Mouse (Mus musculus) heart, embryonic 10.5 days (tissue): Measurements from ENCODE around the gene Apba3. TPM values are rescaled to one million over a fixed set of nuclear protein-coding genes. Genes with fewer than 3 reads are reported as not detected.

Experiments used
- DNase-seq: peaks from one replicate; pipeline ENCODE4 v3.0.0-alpha.2; 2017; ENCODE audit warnings: low spot score
- H3K27ac ChIP-seq: fragments of 300-500 bp; sonication (generic); 2 replicates; pipeline ENCODE4 v1.5.1; 2016; ENCODE audit warnings: mild to moderate bottlenecking
- H3K27me3 ChIP-seq: fragments of 300-500 bp; sonication (generic); 2 replicates; pipeline ENCODE4 v1.6.1; 2016; ENCODE audit warnings: mild to moderate bottlenecking; ENCODE audit not compliant: poor library complexity, insufficient read depth, severe bottlenecking
- H3K36me3 ChIP-seq: fragments of 300-500 bp; sonication (generic); 2 replicates; pipeline ENCODE4 v1.6.1; 2016; ENCODE audit warnings: mild to moderate bottlenecking, moderate library complexity
- H3K4me1 ChIP-seq: fragments of 300-500 bp; sonication (generic); 2 replicates; pipeline ENCODE4 v1.6.1; 2016; ENCODE audit warnings: mild to moderate bottlenecking
- H3K4me3 ChIP-seq: fragments of 300-500 bp; sonication (generic); 2 replicates; pipeline ENCODE4 v1.5.1; 2016; ENCODE audit warnings: mild to moderate bottlenecking, moderate library complexity
- H3K9me3 ChIP-seq: fragments of 300-500 bp; sonication (generic); 2 replicates; pipeline ENCODE4 v1.6.1; 2016; ENCODE audit warnings: mild to moderate bottlenecking, moderate library complexity
- WGBS: fragments of 180-500 bp; shearing (Covaris S2); methylation state at CpG from one replicate; pipeline ENCODE4 v1.1.7; 2016; 5-methylcytosine and 5-hydroxymethylcytosine counted together
- polyA plus RNA-seq: library from polyadenylated mRNA; unstranded; fragments of >200 nt; fragmentation: Nextera tagmentation; extraction: Ambion mirVana; gene quantifications from 2 replicates; pipeline ENCODE4 v1.2.1, GENCODE M21; 2016

The Apba3 gene
- polyA plus RNA-seq, 1 experiment from 2014 or later, result 57.0 TPM

- no peaks in the 10 kb centered on the region for H3K27me3 ChIP-seq
- DNase-seq, result no peak
- peaks cover 15% of the 10 kb centered on the region for H3K36me3 ChIP-seq
- H3K27ac ChIP-seq, result peak overlapping the region; percentile 76
- peaks cover 90% of the 10 kb centered on the region for H3K4me1 ChIP-seq
- 27% methylated on average over 10 of the region's 10 CpGs for WGBS
- H3K9me3 ChIP-seq, result no peaks in the 10 kb centered on the region
- H3K4me3 ChIP-seq, result 0 out of 2 replicates have a peak overlapping the region, but pooled peaks have one; percentile 1
Measured at GRCm38 (mm10) chr10:81297845-81298244, 31.1 kb downstream of the Apba3 start.

GRCm38 (mm10) chr10:81298369-81299100, 31.8 kb downstream of the Apba3 start:
- Histone ChIP-seq H3K4me1 (peaks cover 91% of the 10 kb centered on the region), H3K4me3 (no peak overlapping the region), H3K27ac (peak overlapping the region; percentile 76), H3K36me3 (peaks cover 15% of the 10 kb centered on the region), H3K27me3 (no peaks in the 10 kb centered on the region), H3K9me3 (no peaks in the 10 kb centered on the region)
- 92% methylated on average over 17 of the region's 17 CpGs for WGBS
- DNase-seq, result no peak

GRCm38 (mm10) chr10:81299585-81300351, 33.0 kb downstream of the Apba3 start:
- Histone ChIP-seq H3K9me3 (no peaks in the 10 kb centered on the region), H3K4me1 (peaks cover 90% of the 10 kb centered on the region), H3K4me3 (no peak overlapping the region; the same call in 1 of the 2 replicates), H3K27ac (peak overlapping the region; percentile 71; the same call in 1 of the 2 replicates), H3K36me3 (peaks cover 15% of the 10 kb centered on the region), H3K27me3 (no peaks in the 10 kb centered on the region)
- whole genome bisulfite sequencing, result 86% methylated on average over 14 of the region's 14 CpGs
- no peak for DNase-seq

- H3K4me1 ChIP-seq, result peaks cover 89% of the 10 kb centered on the region
- H3K27ac ChIP-seq, result peak overlapping the region; percentile 71
- 81% methylated on average over 9 of the region's 9 CpGs for WGBS
- no peaks in the 10 kb centered on the region for H3K9me3 ChIP-seq
- no peak overlapping the region for H3K4me3 ChIP-seq
- DNase-seq, result no peak
- H3K36me3 ChIP-seq, result peaks cover 15% of the 10 kb centered on the region
- H3K27me3 ChIP-seq, result no peaks in the 10 kb centered on the region
Measured at GRCm38 (mm10) chr10:81300352-81300907, 33.7 kb downstream of the Apba3 start.

- 0 out of 2 replicates have a peak overlapping the region, but pooled peaks have one; percentile 71 for H3K27ac ChIP-seq
- peaks cover 23% of the 10 kb centered on the region for H3K36me3 ChIP-seq
- H3K4me3 ChIP-seq, result no peak overlapping the region
- H3K4me1 ChIP-seq, result peaks cover 83% of the 10 kb centered on the region
- H3K27me3 ChIP-seq, result no peaks in the 10 kb centered on the region
- 79% methylated on average over 9 of the region's 9 CpGs for WGBS
- no peaks in the 10 kb centered on the region for H3K9me3 ChIP-seq
- no peak for DNase-seq
Measured at GRCm38 (mm10) chr10:81301321-81301720, 34.6 kb downstream of the Apba3 start.

- Histone ChIP-seq H3K36me3 (peaks cover 27% of the 10 kb centered on the region), H3K27ac (peak overlapping the region; percentile 79), H3K4me1 (peaks cover 79% of the 10 kb centered on the region), H3K4me3 (peak overlapping the region; percentile 30), H3K9me3 (no peaks in the 10 kb centered on the region), H3K27me3 (no peaks in the 10 kb centered on the region)
- 68% methylated on average over 4 of the region's 4 CpGs for WGBS
- DNase-seq, result no peak
Measured at GRCm38 (mm10) chr10:81302288-81302687, 35.5 kb downstream of the Apba3 start.

GRCm38 (mm10) chr10:81302781-81303218, 36.0 kb downstream of the Apba3 start:
- WGBS, result 30% methylated on average over 14 of the region's 14 CpGs

GRCm38 (mm10) chr10:81303258-81303657, 36.5 kb downstream of the Apba3 start:
- H3K36me3 ChIP-seq, result peaks cover 36% of the 10 kb centered on the region
- 60% methylated on average over 10 of the region's 10 CpGs for WGBS
- H3K27me3 ChIP-seq, result no peaks in the 10 kb centered on the region
- peaks cover 69% of the 10 kb centered on the region for H3K4me1 ChIP-seq
- no peak for DNase-seq
- H3K27ac ChIP-seq, result peak overlapping the region; percentile 79
- peak overlapping the region; percentile 30 for H3K4me3 ChIP-seq
- H3K9me3 ChIP-seq, result no peaks in the 10 kb centered on the region

More at GRCm38 (mm10) chr10:81302781-81303218, 36.0 kb downstream of the Apba3 start:
- Histone ChIP-seq H3K36me3 (peaks cover 32% of the 10 kb centered on the region), H3K4me1 (peaks cover 74% of the 10 kb centered on the region), H3K27me3 (no peaks in the 10 kb centered on the region), H3K4me3 (peak overlapping the region; percentile 30), H3K27ac (peak overlapping the region; percentile 79), H3K9me3 (no peaks in the 10 kb centered on the region)
- peak; percentile 91 for DNase-seq

GRCm38 (mm10) chr10:81303761-81304160, 37.0 kb downstream of the Apba3 start:
- Histone ChIP-seq H3K36me3 (peaks cover 35% of the 10 kb centered on the region), H3K27ac (peak overlapping the region; percentile 79; the same call in 1 of the 2 replicates), H3K27me3 (no peaks in the 10 kb centered on the region), H3K4me1 (peaks cover 64% of the 10 kb centered on the region), H3K9me3 (no peaks in the 10 kb centered on the region), H3K4me3 (0 out of 2 replicates have a peak overlapping the region, but pooled peaks have one; percentile 30)
- WGBS, result 72% methylated on average over 7 of the region's 7 CpGs
- no peak for DNase-seq

- Histone ChIP-seq H3K27ac (no peak overlapping the region), H3K4me1 (peaks cover 55% of the 10 kb centered on the region), H3K27me3 (no peaks in the 10 kb centered on the region), H3K4me3 (no peak overlapping the region; the same call in 1 of the 2 replicates), H3K36me3 (peaks cover 44% of the 10 kb centered on the region), H3K9me3 (no peaks in the 10 kb centered on the region)
- DNase-seq, result no peak
- 24% methylated on average over 9 of the region's 9 CpGs for WGBS
Measured at GRCm38 (mm10) chr10:81304597-81305238, 38.0 kb downstream of the Apba3 start.

- WGBS, result 90% methylated on average over 14 of the region's 14 CpGs
- H3K36me3 ChIP-seq, result peaks cover 54% of the 10 kb centered on the region
Measured at GRCm38 (mm10) chr10:81305663-81306062, 38.9 kb downstream of the Apba3 start.

GRCm38 (mm10) chr10:81306173-81306668, 39.5 kb downstream of the Apba3 start:
- Histone ChIP-seq H3K4me3 (no peak overlapping the region), H3K4me1 (peaks cover 40% of the 10 kb centered on the region), H3K27ac (no peak overlapping the region), H3K9me3 (no peaks in the 10 kb centered on the region), H3K36me3 (peaks cover 59% of the 10 kb centered on the region), H3K27me3 (no peaks in the 10 kb centered on the region)
- no peak for DNase-seq
- 90% methylated on average over 12 of the region's 12 CpGs for WGBS

More at GRCm38 (mm10) chr10:81305663-81306062, 38.9 kb downstream of the Apba3 start:
- no peaks in the 10 kb centered on the region for H3K27me3 ChIP-seq
- H3K4me1 ChIP-seq, result peaks cover 45% of the 10 kb centered on the region
- H3K27ac ChIP-seq, result no peak overlapping the region
- H3K4me3 ChIP-seq, result no peak overlapping the region
- no peak for DNase-seq
- H3K9me3 ChIP-seq, result no peaks in the 10 kb centered on the region
